37 mouse cellular contexts compared by ENCODE assay signal in genomic region chr13:65296354-65296753, GRCm38 (mm10). TPM values are rescaled to one million over a fixed set of nuclear protein-coding genes. Genes with fewer than 3 reads are reported as not detected.
"Had no signal": no experiment of that assay in that cellular context is flagged by ENCODE, and none has a peak within 500 bp of the region (broad histone marks: within the 10 kb centered on the region; RNA-seq: fewer than 3 reads in every experiment).

No protein-coding gene starts in this region.

- H3K9ac ChIP-seq: embryonic facial prominence, embryonic 12.5 days; embryonic facial prominence, embryonic 13.5 days; embryonic facial prominence, embryonic 15.5 days; forebrain, embryonic 12.5 days; forebrain, embryonic 13.5 days; forebrain, embryonic 15.5 days; forebrain, postnatal 0 days had no signal

- H3K4me2 ChIP-seq: embryonic facial prominence, embryonic 12.5 days; embryonic facial prominence, embryonic 13.5 days; embryonic facial prominence, embryonic 15.5 days; forebrain, embryonic 12.5 days; forebrain, embryonic 13.5 days; forebrain, embryonic 15.5 days had no signal

- H3K27me3 ChIP-seq: embryonic facial prominence, embryonic 12.5 days; embryonic facial prominence, embryonic 13.5 days; embryonic facial prominence, embryonic 15.5 days; forebrain, embryonic 12.5 days; forebrain, embryonic 13.5 days; forebrain, embryonic 15.5 days had no signal

- ATAC-seq: forebrain, embryonic 13.5 days; forebrain, embryonic 14.5 days; forebrain, embryonic 15.5 days; forebrain, embryonic 16.5 days; forebrain, postnatal 0 days had no signal

- DNase-seq: cerebellum, adult 2 months; cerebellum, adult 8-10 months; cerebellum, adult 9-10 months; cerebellum, adult 9-11 months; cerebellum, postnatal 10 days; cerebellum, postnatal 14 days; cerebellum, postnatal 25 days; cerebellum, postnatal 36 days; embryo, embryonic 11 days; forebrain, postnatal 0 days; gastrocnemius, adult 2 months; gastrocnemius, postnatal 14 days; gastrocnemius, postnatal 25 days; gastrocnemius, postnatal 36 days; heart, adult 18-20 months; heart, adult 2 months had no signal

- H3K4me1 ChIP-seq: embryonic facial prominence, embryonic 10.5 days; embryonic facial prominence, embryonic 12.5 days; embryonic facial prominence, embryonic 13.5 days; embryonic facial prominence, embryonic 15.5 days; forebrain, embryonic 10.5 days; forebrain, embryonic 12.5 days; forebrain, embryonic 13.5 days; forebrain, embryonic 15.5 days had no signal

- H3K4me3 ChIP-seq: embryonic facial prominence, embryonic 10.5 days; embryonic facial prominence, embryonic 12.5 days; embryonic facial prominence, embryonic 13.5 days; embryonic facial prominence, embryonic 15.5 days; erythroblast, embryonic 14.5 days; forebrain, embryonic 10.5 days; forebrain, embryonic 12.5 days; forebrain, embryonic 13.5 days; forebrain, embryonic 15.5 days; gastrocnemius, adult 2 months; heart, adult 2 months had no signal

- H3K27ac ChIP-seq: embryonic facial prominence, embryonic 10.5 days; embryonic facial prominence, embryonic 12.5 days; embryonic facial prominence, embryonic 13.5 days; embryonic facial prominence, embryonic 15.5 days; forebrain, embryonic 10.5 days; forebrain, embryonic 12.5 days; forebrain, embryonic 13.5 days; forebrain, embryonic 15.5 days; gastrocnemius, adult 2 months; heart, adult 2 months had no signal

RNA-seq across cellular contexts. Expression of gene Gm10775, which starts 37.0 kb away (rescaled TPM):
- total RNA-seq: common myeloid progenitor, adult 5-6 weeks; forebrain, postnatal 0 days; gastrocnemius, adult 18-20 months; gastrocnemius, adult 2 months; gastrocnemius, adult 8-10 months; gastrocnemius, postnatal 14 days; gastrocnemius, postnatal 25 days; gastrocnemius, postnatal 36 days; gastrocnemius, postnatal 4 days; granulocyte monocyte progenitor cell, adult 5-6 weeks; heart, adult 18-20 months; heart, adult 2 months; heart, adult 8-10 months had no signal
- polyA plus RNA-seq: embryonic facial prominence, embryonic 10.5 days; embryonic facial prominence, embryonic 11.5 days; embryonic facial prominence, embryonic 12.5 days; embryonic facial prominence, embryonic 13.5 days; embryonic facial prominence, embryonic 14.5 days; embryonic facial prominence, embryonic 15.5 days; erythroblast, embryonic 14.5 days; forebrain, embryonic 10.5 days; forebrain, embryonic 11.5 days; forebrain, embryonic 12.5 days; forebrain, embryonic 13.5 days; forebrain, embryonic 15.5 days; forebrain, embryonic 16.5 days; gonadal fat pad, adult 2 months; heart, adult 2 months had no signal
